Mouse (Mus musculus) hindbrain, embryonic 13.5 days (tissue): ENCODE measurements around the gene Samd14. TPM values are rescaled to one million over a fixed set of nuclear protein-coding genes. Genes with fewer than 3 reads are reported as not detected.

Source experiments
- ATAC-seq: fragments of 200-750 bp; cut with Nextera tagmentation; 2 replicates; pipeline ENCODE4 v1.8.0; 2017; ENCODE audit warnings: moderate TSS enrichment; ENCODE audit not compliant: low FRiP score
- H3K27ac ChIP-seq: fragments of 300-500 bp; sonication (generic); 2 replicates; pipeline ENCODE4 v1.5.1; 2015; ENCODE audit warnings: inconsistent platforms, mild to moderate bottlenecking, moderate library complexity
- H3K27me3 ChIP-seq: fragments of 300-500 bp; sonication (generic); 2 replicates; pipeline ENCODE4 v1.6.1; 2015; ENCODE audit warnings: mild to moderate bottlenecking, inconsistent platforms
- H3K36me3 ChIP-seq: fragments of 300-500 bp; sonication (generic); 2 replicates; pipeline ENCODE4 v1.6.1; 2015; ENCODE audit warnings: mild to moderate bottlenecking, inconsistent platforms
- H3K4me1 ChIP-seq: fragments of 300-500 bp; sonication (generic); replicated peaks from 2 replicates; pipeline ENCODE4 v1.6.1; 2015; ENCODE audit warnings: inconsistent platforms
- H3K4me2 ChIP-seq: fragments of 300-500 bp; sonication (generic); 2 replicates; pipeline ENCODE4 v1.6.1; 2015; ENCODE audit warnings: inconsistent platforms, mild to moderate bottlenecking, moderate library complexity
- H3K4me3 ChIP-seq: fragments of 300-500 bp; sonication (generic); 2 replicates; pipeline ENCODE4 v1.5.1; 2015; ENCODE audit warnings: mild to moderate bottlenecking, inconsistent platforms
- H3K9ac ChIP-seq: fragments of 300-500 bp; sonication (generic); 2 replicates; pipeline ENCODE4 v1.6.1; 2015; ENCODE audit warnings: mild to moderate bottlenecking, inconsistent platforms
- H3K9me3 ChIP-seq: fragments of 300-500 bp; sonication (generic); 2 replicates; pipeline ENCODE4 v1.6.1; 2016; ENCODE audit warnings: inconsistent platforms
- whole genome bisulfite sequencing: fragments of 180-500 bp; shearing (Covaris S2); methylation state at CpG from one replicate; pipeline ENCODE4 v1.1.7; 2015; 5-methylcytosine and 5-hydroxymethylcytosine counted together
- polyA plus RNA-seq: library from polyadenylated mRNA; unstranded; fragments of >200 nt; fragmentation: Nextera tagmentation; extraction: Ambion mirVana; gene quantifications from 2 replicates; pipeline ENCODE4 v1.2.1, GENCODE M21; 2015

Gene Samd14
- polyA plus RNA-seq, 1 experiment from 2014 or later, result 132 TPM

GRCm38 (mm10) chr11:95000128-95000527 lies 9.6 kb upstream of the Samd14 start:
- 84% methylated on average over 8 of the region's 8 CpGs for WGBS
- Histone ChIP-seq H3K9me3 (no peaks in the 10 kb centered on the region), H3K27ac (peak overlapping the region; percentile 88), H3K36me3 (peaks cover 90% of the 10 kb centered on the region), H3K9ac (peak overlapping the region; percentile 49), H3K4me1 (peaks cover 65% of the 10 kb centered on the region), H3K27me3 (no peaks in the 10 kb centered on the region), H3K4me3 (no peak overlapping the region), H3K4me2 (no peak overlapping the region)
- no peak for ATAC-seq

- Histone ChIP-seq H3K9me3 (no peaks in the 10 kb centered on the region), H3K4me3 (no peak overlapping the region), H3K27me3 (no peaks in the 10 kb centered on the region), H3K4me1 (peaks cover 64% of the 10 kb centered on the region), H3K4me2 (peak overlapping the region; percentile 22), H3K36me3 (peaks cover 95% of the 10 kb centered on the region), H3K9ac (peak overlapping the region; percentile 49), H3K27ac (peak overlapping the region; percentile 88)
- WGBS, result 41% methylated on average over 4 of the region's 4 CpGs
- peak; percentile 5; the same call in 1 of the 2 replicates for ATAC-seq
Observed at GRCm38 (mm10) chr11:95000548-95000947, 9.1 kb upstream of the Samd14 start.

- Histone ChIP-seq H3K27me3 (no peaks in the 10 kb centered on the region), H3K4me3 (no peak overlapping the region), H3K27ac (peak overlapping the region; percentile 88), H3K9me3 (no peaks in the 10 kb centered on the region), H3K9ac (peak overlapping the region; percentile 49), H3K4me2 (peak overlapping the region; percentile 22), H3K4me1 (peaks cover 64% of the 10 kb centered on the region), H3K36me3 (peaks cover 98% of the 10 kb centered on the region)
- WGBS, result 2% methylated on average over 8 of the region's 8 CpGs
- peak; percentile 30; the same call in 1 of the 2 replicates for ATAC-seq
Observed at GRCm38 (mm10) chr11:95001058-95001457, 8.6 kb upstream of the Samd14 start.

GRCm38 (mm10) chr11:95001584-95002347 lies 7.9 kb upstream of the Samd14 start:
- Histone ChIP-seq H3K9me3 (no peaks in the 10 kb centered on the region), H3K27ac (peak overlapping the region; percentile 30; the same call in 1 of the 2 replicates), H3K4me1 (peaks cover 62% of the 10 kb centered on the region), H3K4me2 (no peak overlapping the region), H3K4me3 (no peak overlapping the region), H3K36me3 (peaks cover 92% of the 10 kb centered on the region), H3K9ac (no peak overlapping the region; the same call in none of the 2 replicates), H3K27me3 (no peaks in the 10 kb centered on the region)
- ATAC-seq, result no peak
- 83% methylated on average over 21 of the region's 21 CpGs for WGBS

- no peak overlapping the region for H3K4me3 ChIP-seq
- 97% methylated on average over 8 of the region's 8 CpGs for WGBS
- H3K9me3 ChIP-seq, result no peaks in the 10 kb centered on the region
- H3K36me3 ChIP-seq, result peaks cover 82% of the 10 kb centered on the region
- H3K4me2 ChIP-seq, result no peak overlapping the region
- H3K9ac ChIP-seq, result no peak overlapping the region
- no peaks in the 10 kb centered on the region for H3K27me3 ChIP-seq
- H3K4me1 ChIP-seq, result peaks cover 62% of the 10 kb centered on the region
- no peak for ATAC-seq
- H3K27ac ChIP-seq, result no peak overlapping the region; the same call in 1 of the 2 replicates
Observed at GRCm38 (mm10) chr11:95002705-95003104, 7.0 kb upstream of the Samd14 start.

GRCm38 (mm10) chr11:95004136-95004936 lies 5.3 kb upstream of the Samd14 start:
- Histone ChIP-seq H3K9ac (no peak overlapping the region), H3K4me1 (peaks cover 65% of the 10 kb centered on the region)

GRCm38 (mm10) chr11:95004937-95005198 lies 4.8 kb upstream of the Samd14 start:
- no peak for ATAC-seq
- H3K27me3 ChIP-seq, result no peaks in the 10 kb centered on the region
- no peak overlapping the region for H3K4me2 ChIP-seq
- no peak overlapping the region for H3K9ac ChIP-seq
- H3K4me1 ChIP-seq, result peaks cover 61% of the 10 kb centered on the region
- no peak overlapping the region for H3K4me3 ChIP-seq
- 61% methylated on average over 6 of the region's 6 CpGs for WGBS
- H3K36me3 ChIP-seq, result peaks cover 61% of the 10 kb centered on the region
- no peaks in the 10 kb centered on the region for H3K9me3 ChIP-seq
- peak overlapping the region; percentile 58 for H3K27ac ChIP-seq

More at GRCm38 (mm10) chr11:95004136-95004936, 5.3 kb upstream of the Samd14 start:
- Histone ChIP-seq H3K4me3 (no peak overlapping the region), H3K36me3 (peaks cover 66% of the 10 kb centered on the region), H3K27ac (peak overlapping the region; percentile 58), H3K4me2 (no peak overlapping the region), H3K9me3 (no peaks in the 10 kb centered on the region), H3K27me3 (no peaks in the 10 kb centered on the region)
- ATAC-seq, result no peak
- 87% methylated on average over 12 of the region's 12 CpGs for WGBS

GRCm38 (mm10) chr11:95006038-95006437 lies 3.6 kb upstream of the Samd14 start:
- Histone ChIP-seq H3K27me3 (no peaks in the 10 kb centered on the region), H3K4me2 (peak overlapping the region; percentile 69), H3K4me3 (peak overlapping the region; percentile 37), H3K9ac (peak overlapping the region; percentile 70; the same call in 1 of the 2 replicates), H3K4me1 (peaks cover 50% of the 10 kb centered on the region), H3K36me3 (peaks cover 49% of the 10 kb centered on the region), H3K9me3 (no peaks in the 10 kb centered on the region), H3K27ac (peak overlapping the region; percentile 98)
- 30% methylated on average over 4 of the region's 4 CpGs for WGBS
- no peak for ATAC-seq

GRCm38 (mm10) chr11:95006525-95007219 lies 3.0 kb upstream of the Samd14 start:
- WGBS, result 2% methylated on average over 27 of the region's 27 CpGs
- Histone ChIP-seq H3K4me1 (peaks cover 49% of the 10 kb centered on the region), H3K4me3 (peak overlapping the region; percentile 37), H3K9ac (peak overlapping the region; percentile 70), H3K27ac (peak overlapping the region; percentile 98), H3K4me2 (peak overlapping the region; percentile 69), H3K36me3 (peaks cover 44% of the 10 kb centered on the region), H3K9me3 (no peaks in the 10 kb centered on the region), H3K27me3 (no peaks in the 10 kb centered on the region)
- peak; percentile 40 for ATAC-seq

- Histone ChIP-seq H3K9ac (peak overlapping the region; percentile 70; the same call in 1 of the 2 replicates), H3K27ac (peak overlapping the region; percentile 98), H3K9me3 (no peaks in the 10 kb centered on the region), H3K4me2 (peak overlapping the region; percentile 92), H3K27me3 (no peaks in the 10 kb centered on the region), H3K4me1 (peaks cover 56% of the 10 kb centered on the region), H3K4me3 (peak overlapping the region; percentile 37; the same call in 1 of the 2 replicates), H3K36me3 (peaks cover 37% of the 10 kb centered on the region)
- WGBS, result 81% methylated on average over 3 of the region's 3 CpGs
- ATAC-seq, result no peak
Observed at GRCm38 (mm10) chr11:95007418-95007817, 2.3 kb upstream of the Samd14 start.

GRCm38 (mm10) chr11:95008661-95009628 lies 734 bp upstream of the Samd14 start:
- H3K9me3 ChIP-seq, result no peaks in the 10 kb centered on the region
- 31% methylated on average over 15 of the region's 15 CpGs for WGBS
- peak overlapping the region; percentile 98 for H3K27ac ChIP-seq
- no peaks in the 10 kb centered on the region for H3K27me3 ChIP-seq
- peak overlapping the region; percentile 94 for H3K4me3 ChIP-seq
- peak overlapping the region; percentile 99 for H3K9ac ChIP-seq
- H3K36me3 ChIP-seq, result peaks cover 22% of the 10 kb centered on the region
- ATAC-seq, result peak; percentile 22; the same call in 1 of the 2 replicates
- H3K4me2 ChIP-seq, result peak overlapping the region; percentile 92
- peaks cover 65% of the 10 kb centered on the region for H3K4me1 ChIP-seq
